ENCODE assay signal across 27 mouse cellular contexts in the genomic region with DNA sequence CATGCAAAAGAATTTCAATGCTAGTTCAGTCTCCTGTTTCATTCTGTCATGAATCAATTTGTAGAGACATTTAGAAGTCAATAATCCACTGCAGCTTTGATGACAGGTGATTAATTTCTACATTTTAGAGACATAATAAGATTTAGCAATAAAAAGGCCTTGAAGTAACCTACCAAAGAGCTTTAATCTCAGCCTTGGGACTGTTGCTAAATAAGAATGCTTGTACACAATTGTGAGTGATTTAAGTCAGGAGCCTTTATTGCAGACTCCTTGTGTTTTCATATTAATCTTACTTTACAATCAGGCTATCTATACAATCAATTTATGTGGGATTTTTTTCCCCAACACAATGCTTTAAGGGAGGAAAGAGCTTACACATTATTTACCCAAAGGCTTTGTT.
"Had no signal": no experiment of that assay in that cellular context is flagged by ENCODE, and none has a peak within 500 bp of the region (broad histone marks: within the 10 kb centered on the region; RNA-seq: fewer than 3 reads in every experiment).

No protein-coding gene starts in this region.

- H3K36me3 ChIP-seq: heart, embryonic 13.5 days; heart, embryonic 15.5 days; hindbrain, embryonic 13.5 days; hindbrain, embryonic 15.5 days; kidney, embryonic 15.5 days; limb, embryonic 13.5 days; limb, embryonic 15.5 days; liver, embryonic 12.5 days had no signal

- H3K4me1 ChIP-seq: heart, embryonic 13.5 days; heart, embryonic 15.5 days; hindbrain, embryonic 13.5 days; hindbrain, embryonic 15.5 days had no signal

- H3K4me2 ChIP-seq: heart, embryonic 11.5 days; heart, embryonic 13.5 days; heart, embryonic 15.5 days; hindbrain, embryonic 13.5 days; hindbrain, embryonic 15.5 days; kidney, embryonic 15.5 days; limb, embryonic 13.5 days; limb, embryonic 15.5 days; liver, embryonic 12.5 days had no signal

- DNase-seq: gastrocnemius, adult 2 months; gastrocnemius, postnatal 10 days; gastrocnemius, postnatal 25 days; heart, adult 2 months; heart, postnatal 14 days; heart, postnatal 36 days; kidney, adult 11 months; kidney, adult 2 months; kidney, adult 9 months; kidney, postnatal 14 days; kidney, postnatal 36 days; layer of hippocampus, adult 9-11 months; layer of hippocampus, postnatal 36 days; left cerebral cortex, postnatal 4 days had no signal

- H3K27ac ChIP-seq: gastrocnemius, adult 2 months; heart, adult 2 months; heart, embryonic 13.5 days; heart, embryonic 15.5 days; hindbrain, embryonic 13.5 days; hindbrain, embryonic 15.5 days; hindbrain, postnatal 0 days; kidney, embryonic 15.5 days; kidney, postnatal 0 days; limb, embryonic 13.5 days; limb, embryonic 15.5 days; liver, embryonic 12.5 days; liver, embryonic 14.5 days had no signal

- H3K27me3 ChIP-seq: heart, embryonic 13.5 days; heart, embryonic 15.5 days; hindbrain, embryonic 13.5 days; hindbrain, embryonic 15.5 days; kidney, embryonic 15.5 days; limb, embryonic 13.5 days; limb, embryonic 15.5 days; liver, embryonic 12.5 days had no signal

- H3K9me3 ChIP-seq: heart, embryonic 13.5 days; heart, embryonic 15.5 days; hindbrain, embryonic 13.5 days; hindbrain, embryonic 15.5 days; kidney, embryonic 15.5 days; limb, embryonic 13.5 days; limb, embryonic 15.5 days; liver, embryonic 12.5 days had no signal

- H3K4me3 ChIP-seq: gastrocnemius, adult 2 months; heart, adult 2 months; heart, embryonic 13.5 days; heart, embryonic 15.5 days; hindbrain, embryonic 13.5 days; hindbrain, embryonic 15.5 days; kidney, embryonic 15.5 days; limb, embryonic 13.5 days; limb, embryonic 15.5 days; liver, embryonic 12.5 days had no signal

- ATAC-seq: hindbrain, postnatal 0 days; intestine, embryonic 16.5 days; liver, embryonic 12.5 days had no signal

- H3K9ac ChIP-seq: heart, embryonic 13.5 days; heart, embryonic 15.5 days; hindbrain, embryonic 13.5 days; hindbrain, embryonic 15.5 days; kidney, embryonic 15.5 days; limb, embryonic 13.5 days; limb, embryonic 15.5 days; liver, embryonic 12.5 days; liver, embryonic 14.5 days had no signal
